Mouse (Mus musculus) heart, embryonic 15.5 days (tissue): ENCODE results near the gene Polr2f. TPM values are rescaled to one million over a fixed set of nuclear protein-coding genes. Genes with fewer than 3 reads are reported as not detected.

Experiments
- ATAC-seq: fragments of 200-750 bp; cut with Nextera tagmentation; replicated peaks from 2 replicates; pipeline ENCODE4 v1.8.0; 2017; ENCODE audit warnings: low read depth, moderate TSS enrichment; ENCODE audit not compliant: insufficient number of reproducible peaks, insufficient read depth, low FRiP score
- H3K27ac ChIP-seq: fragments of 300-500 bp; sonication (generic); 2 replicates; pipeline ENCODE4 v1.5.1; 2015; ENCODE audit warnings: mild to moderate bottlenecking, inconsistent platforms
- H3K27me3 ChIP-seq: fragments of 300-500 bp; sonication (generic); 2 replicates; pipeline ENCODE4 v1.6.1; 2015; ENCODE audit warnings: inconsistent platforms
- H3K36me3 ChIP-seq: fragments of 300-500 bp; sonication (generic); 2 replicates; pipeline ENCODE4 v1.6.1; 2015; ENCODE audit warnings: mild to moderate bottlenecking, inconsistent platforms
- H3K4me1 ChIP-seq: fragments of 300-500 bp; sonication (generic); replicated peaks from 2 replicates; pipeline ENCODE4 v1.6.1; 2015; ENCODE audit warnings: inconsistent platforms
- H3K4me2 ChIP-seq: fragments of 300-500 bp; sonication (generic); 2 replicates; pipeline ENCODE4 v1.6.1; 2015; ENCODE audit warnings: inconsistent platforms, mild to moderate bottlenecking, moderate library complexity
- H3K4me3 ChIP-seq: fragments of 300-500 bp; sonication (generic); 2 replicates; pipeline ENCODE4 v1.5.1; 2015; ENCODE audit warnings: mild to moderate bottlenecking, inconsistent platforms
- H3K9ac ChIP-seq: fragments of 300-500 bp; sonication (generic); 2 replicates; pipeline ENCODE4 v1.6.1; 2015; ENCODE audit warnings: mild to moderate bottlenecking, inconsistent platforms
- H3K9me3 ChIP-seq: fragments of 300-500 bp; sonication (generic); replicated peaks from 2 replicates; pipeline ENCODE4 v1.6.1; 2016; ENCODE audit warnings: inconsistent platforms
- WGBS: fragments of 180-500 bp; shearing (Covaris S2); methylation state at CpG from one replicate; pipeline ENCODE4 v1.1.7; 2015; ENCODE audit warnings: mixed read lengths; 5-methylcytosine and 5-hydroxymethylcytosine counted together
- polyA plus RNA-seq: library from polyadenylated mRNA; unstranded; fragments of >200 nt; fragmentation: Nextera tagmentation; extraction: Ambion mirVana; gene quantifications from 2 replicates; pipeline ENCODE4 v1.2.1, GENCODE M21; 2015

Polr2f gene
- polyA plus RNA-seq, result 207 and 240 TPM in 2 replicates

GRCm38 (mm10) chr15:79140866-79141565 is at the start of gene Polr2f, which contains the start of gene 1700088E04Rik:
Gene Polr2f (plus strand): TSS chr15:79141009.
Gene 1700088E04Rik (minus strand): TSS chr15:79141253.
- Histone ChIP-seq H3K27me3 (no peaks in the 10 kb centered on the region), H3K4me2 (peak within 1 kb of the TSS; percentile 93), H3K4me1 (peaks cover 23% of the 10 kb centered on the region), H3K36me3 (peaks cover 16% of the 10 kb centered on the region), H3K9me3 (no peaks in the 10 kb centered on the region), H3K9ac (peak within 1 kb of the TSS; percentile 84), H3K27ac (peak within 1 kb of the TSS; percentile 52), H3K4me3 (peak within 1 kb of the TSS; percentile 84)
- peak; percentile 85 for ATAC-seq
- WGBS, result under 1% methylated on average over 57 of the region's 57 CpGs

DNA sequence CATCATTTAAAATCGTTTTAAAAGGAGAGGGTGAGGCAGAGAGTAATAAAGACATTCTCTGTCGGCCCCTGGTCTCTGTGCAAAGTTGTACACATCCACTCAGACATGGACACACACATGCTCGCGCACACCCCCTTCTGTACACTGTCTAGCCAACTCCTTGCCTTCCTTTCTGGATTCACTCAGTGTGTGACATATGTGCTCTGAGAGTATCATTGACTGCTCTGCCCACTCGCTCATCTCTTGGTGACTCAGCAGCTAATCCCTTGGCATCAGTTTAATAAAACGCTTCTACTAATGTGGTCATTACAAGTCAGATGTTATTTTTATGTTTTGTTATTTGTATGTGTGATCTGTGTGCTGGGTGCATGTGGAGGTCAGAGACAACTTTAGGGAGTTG is 48.5 kb upstream of the Polr2f start:
- peaks cover 12% of the 10 kb centered on the region for H3K4me1 ChIP-seq
- no peak for ATAC-seq
- H3K36me3 ChIP-seq, result peaks cover 62% of the 10 kb centered on the region
- H3K27ac ChIP-seq, result no peak overlapping the region
- no peak overlapping the region for H3K4me2 ChIP-seq
- H3K9ac ChIP-seq, result no peak overlapping the region
- H3K27me3 ChIP-seq, result no peaks in the 10 kb centered on the region
- no peak overlapping the region for H3K4me3 ChIP-seq
- WGBS, result 85% methylated on average over 6 of the region's 6 CpGs
- no peaks in the 10 kb centered on the region for H3K9me3 ChIP-seq

DNA sequence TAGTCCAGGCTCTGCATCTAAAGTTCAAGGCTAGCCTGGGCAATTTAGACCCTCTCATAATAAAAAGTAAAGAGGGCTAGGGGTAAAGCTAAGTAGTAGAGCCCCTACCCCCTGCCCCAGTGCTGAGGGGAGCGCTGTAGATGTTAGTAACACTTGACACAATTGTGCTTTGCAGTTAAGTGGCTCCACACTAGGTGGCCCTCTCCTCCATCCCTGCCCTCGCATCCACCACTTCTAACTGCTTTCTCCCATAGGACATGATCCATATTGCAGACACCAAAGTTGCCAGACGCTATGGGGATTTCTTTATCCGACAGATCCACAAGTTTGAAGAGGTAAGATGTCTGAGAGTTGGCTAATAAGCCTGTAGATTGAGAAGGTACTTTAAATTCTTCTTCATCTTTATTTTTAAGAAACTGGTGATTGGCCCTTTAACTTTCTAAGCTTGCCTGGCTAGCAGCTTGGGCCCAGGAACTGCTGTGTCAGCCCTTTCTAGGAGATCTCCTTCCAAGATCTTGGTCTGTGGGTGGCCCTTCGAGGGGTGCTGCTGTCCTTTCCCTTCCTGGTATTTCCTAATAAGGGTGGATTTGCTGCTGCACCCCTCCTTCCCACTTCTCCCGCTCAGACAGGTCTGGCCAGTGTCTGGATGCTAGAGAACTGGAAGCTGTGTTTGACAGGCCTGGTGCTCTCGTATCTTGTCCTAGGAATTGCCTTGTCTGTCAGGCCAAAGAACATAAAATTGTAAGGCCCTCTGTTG is 47.5 kb upstream of the Polr2f start:
- Histone ChIP-seq H3K36me3 (peaks cover 55% of the 10 kb centered on the region), H3K4me1 (peaks cover 22% of the 10 kb centered on the region), H3K4me2 (no peak overlapping the region), H3K4me3 (no peak overlapping the region), H3K9me3 (no peaks in the 10 kb centered on the region), H3K9ac (no peak overlapping the region), H3K27me3 (no peaks in the 10 kb centered on the region), H3K27ac (no peak overlapping the region)
- ATAC-seq, result no peak
- 43% methylated on average over 7 of the region's 7 CpGs for WGBS

GRCm38 (mm10) chr15:79095483-79095882 is 45.3 kb upstream of the Polr2f start:
- peaks cover 36% of the 10 kb centered on the region for H3K36me3 ChIP-seq
- H3K9me3 ChIP-seq, result no peaks in the 10 kb centered on the region
- H3K27ac ChIP-seq, result no peak overlapping the region
- no peak for ATAC-seq
- H3K4me1 ChIP-seq, result peaks cover 44% of the 10 kb centered on the region
- WGBS, result 89% methylated on average over 5 of the region's 5 CpGs
- H3K9ac ChIP-seq, result no peak overlapping the region
- no peak overlapping the region for H3K4me2 ChIP-seq
- no peak overlapping the region for H3K4me3 ChIP-seq
- no peaks in the 10 kb centered on the region for H3K27me3 ChIP-seq

DNA sequence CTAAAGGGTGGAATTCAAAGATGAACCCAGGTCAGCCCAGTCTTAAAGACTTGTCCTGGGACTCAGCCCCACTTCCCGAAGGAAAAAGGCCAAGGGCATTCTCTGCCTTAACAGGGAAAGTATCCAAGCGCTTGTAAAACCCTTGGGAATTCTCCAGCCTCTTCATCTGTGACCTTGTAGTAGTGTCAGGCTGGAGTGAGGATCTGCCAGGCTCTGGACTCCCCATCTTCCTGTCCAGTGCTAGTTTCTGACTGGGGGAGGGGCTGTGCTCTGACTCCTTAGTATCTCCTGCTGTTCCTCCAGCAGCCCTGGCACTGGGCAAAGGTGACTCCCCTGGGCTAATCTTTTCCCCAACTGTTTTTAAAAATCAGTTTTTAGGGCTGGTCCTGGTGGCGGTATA is 44.3 kb upstream of the Polr2f start:
- no peak for ATAC-seq
- WGBS, result 42% methylated on average over 3 of the region's 3 CpGs
- H3K9me3 ChIP-seq, result no peaks in the 10 kb centered on the region
- H3K9ac ChIP-seq, result no peak overlapping the region
- H3K4me1 ChIP-seq, result peaks cover 55% of the 10 kb centered on the region
- no peaks in the 10 kb centered on the region for H3K27me3 ChIP-seq
- peak overlapping the region; percentile 97 for H3K27ac ChIP-seq
- H3K36me3 ChIP-seq, result peaks cover 26% of the 10 kb centered on the region
- H3K4me2 ChIP-seq, result 0 out of 2 replicates have a peak overlapping the region, but pooled peaks have one; percentile 32
- H3K4me3 ChIP-seq, result no peak overlapping the region

DNA sequence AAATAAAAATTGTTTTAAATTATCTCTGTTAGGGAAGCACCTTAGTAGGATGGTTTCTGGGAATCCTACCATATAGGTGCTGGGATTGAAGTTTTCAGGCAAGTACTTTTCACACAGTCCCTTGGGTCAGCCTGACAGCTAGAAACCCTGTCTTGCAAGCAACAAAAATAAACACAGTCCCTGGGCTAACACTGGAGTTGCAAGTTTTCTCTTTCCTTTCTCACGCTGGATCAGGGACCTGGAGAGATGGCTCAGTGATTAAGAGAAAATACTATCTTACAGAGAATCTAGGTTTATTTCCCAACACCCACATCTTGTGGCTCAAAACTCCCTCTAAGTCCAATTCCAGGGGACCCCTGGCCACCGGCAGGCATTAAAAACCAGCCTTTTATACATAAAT is 43.7 kb upstream of the Polr2f start:
- ATAC-seq, result no peak
- Histone ChIP-seq H3K4me2 (peak overlapping the region; percentile 32), H3K9me3 (no peaks in the 10 kb centered on the region), H3K27ac (peak overlapping the region; percentile 97), H3K27me3 (no peaks in the 10 kb centered on the region), H3K4me3 (no peak overlapping the region), H3K9ac (peak overlapping the region; percentile 31; the same call in 1 of the 2 replicates), H3K4me1 (peaks cover 61% of the 10 kb centered on the region), H3K36me3 (peaks cover 23% of the 10 kb centered on the region)
- 16% methylated on average over 2 of the region's 2 CpGs for WGBS

- Histone ChIP-seq H3K9ac (peak overlapping the region; percentile 31), H3K4me1 (peaks cover 61% of the 10 kb centered on the region), H3K27ac (peak overlapping the region; percentile 97), H3K27me3 (no peaks in the 10 kb centered on the region), H3K9me3 (no peaks in the 10 kb centered on the region), H3K4me2 (peak overlapping the region; percentile 32), H3K36me3 (peaks cover 18% of the 10 kb centered on the region), H3K4me3 (no peak overlapping the region)
- 9% methylated on average over 6 of the region's 6 CpGs for WGBS
- peak; percentile 90 for ATAC-seq
Observed at GRCm38 (mm10) chr15:79097611-79098025, 43.2 kb upstream of the Polr2f start.

GRCm38 (mm10) chr15:79098220-79098619 is 42.6 kb upstream of the Polr2f start:
- no peak overlapping the region for H3K4me3 ChIP-seq
- no peaks in the 10 kb centered on the region for H3K27me3 ChIP-seq
- H3K27ac ChIP-seq, result peak overlapping the region; percentile 97
- H3K9me3 ChIP-seq, result no peaks in the 10 kb centered on the region
- H3K4me1 ChIP-seq, result peaks cover 61% of the 10 kb centered on the region
- H3K4me2 ChIP-seq, result peak overlapping the region; percentile 32; the same call in 1 of the 2 replicates
- H3K36me3 ChIP-seq, result peaks cover 14% of the 10 kb centered on the region
- peak overlapping the region; percentile 26; the same call in 1 of the 2 replicates for H3K9ac ChIP-seq
- WGBS, result 44% methylated on average over 5 of the region's 5 CpGs
- no peak for ATAC-seq

DNA sequence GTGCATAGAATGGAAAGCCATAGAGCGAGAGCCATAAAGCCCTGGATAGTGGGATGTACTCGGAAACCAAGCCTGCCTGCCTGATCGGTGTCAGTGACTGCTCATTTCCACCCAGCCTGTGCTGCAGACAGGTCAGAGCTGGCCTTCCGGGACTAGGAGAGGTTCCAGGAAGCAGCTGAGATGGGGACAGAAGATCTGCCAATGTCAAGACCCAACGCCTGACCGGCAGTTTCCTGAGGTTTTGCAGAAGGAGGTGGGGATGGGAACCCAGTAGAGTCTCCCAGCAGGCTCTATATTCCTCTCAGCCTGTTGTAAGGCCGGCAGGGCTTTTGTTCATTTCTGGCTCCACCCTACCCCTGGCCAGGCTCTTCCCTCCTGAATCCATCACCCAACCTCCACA is 41.9 kb upstream of the Polr2f start:
- no peak overlapping the region for H3K4me3 ChIP-seq
- H3K4me1 ChIP-seq, result peaks cover 61% of the 10 kb centered on the region
- 24% methylated on average over 7 of the region's 7 CpGs for WGBS
- no peak; the same call in 1 of the 2 replicates for ATAC-seq
- no peaks in the 10 kb centered on the region for H3K9me3 ChIP-seq
- no peak overlapping the region for H3K4me2 ChIP-seq
- H3K9ac ChIP-seq, result no peak overlapping the region
- peaks cover 7% of the 10 kb centered on the region for H3K36me3 ChIP-seq
- no peaks in the 10 kb centered on the region for H3K27me3 ChIP-seq
- peak overlapping the region; percentile 97 for H3K27ac ChIP-seq

- peak overlapping the region; percentile 97 for H3K27ac ChIP-seq
- no peak overlapping the region for H3K4me2 ChIP-seq
- H3K9me3 ChIP-seq, result no peaks in the 10 kb centered on the region
- H3K9ac ChIP-seq, result no peak overlapping the region
- ATAC-seq, result no peak; the same call in 1 of the 2 replicates
- no peak overlapping the region for H3K4me3 ChIP-seq
- H3K4me1 ChIP-seq, result peaks cover 61% of the 10 kb centered on the region
- 53% methylated on average over 4 of the region's 4 CpGs for WGBS
- no peaks in the 10 kb centered on the region for H3K27me3 ChIP-seq
- peaks cover 1% of the 10 kb centered on the region for H3K36me3 ChIP-seq
Observed at GRCm38 (mm10) chr15:79099456-79099855, 41.4 kb upstream of the Polr2f start.

DNA sequence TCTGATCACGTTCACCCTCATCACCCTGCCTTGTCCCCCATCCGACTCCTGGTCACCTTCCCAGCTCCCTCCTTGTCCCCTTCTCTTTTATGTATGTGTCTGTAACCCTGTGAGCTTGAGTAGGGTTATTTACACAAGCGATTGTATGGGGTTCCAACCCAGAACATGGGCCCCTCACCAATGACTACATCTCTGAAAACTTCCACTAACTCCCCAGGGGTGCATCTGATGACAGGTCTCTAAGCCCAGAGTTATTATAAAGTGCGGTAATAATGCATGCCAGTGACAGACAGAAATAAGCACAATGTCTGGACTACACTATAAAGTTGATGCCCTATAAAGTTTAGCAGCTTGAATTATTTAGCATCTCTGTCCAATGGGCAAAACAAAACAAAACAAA is 40.4 kb upstream of the Polr2f start:
- H3K4me1 ChIP-seq, result peaks cover 61% of the 10 kb centered on the region
- H3K9ac ChIP-seq, result no peak overlapping the region
- H3K9me3 ChIP-seq, result no peaks in the 10 kb centered on the region
- H3K36me3 ChIP-seq, result no peaks in the 10 kb centered on the region
- H3K4me2 ChIP-seq, result no peak overlapping the region
- ATAC-seq, result no peak
- H3K27me3 ChIP-seq, result no peaks in the 10 kb centered on the region
- peak overlapping the region; percentile 55; the same call in 1 of the 2 replicates for H3K27ac ChIP-seq
- 68% methylated on average over 4 of the region's 4 CpGs for WGBS
- H3K4me3 ChIP-seq, result no peak overlapping the region
